Mouse (Mus musculus): ENCODE data around the gene Fyco1. TPM values are rescaled to one million over a fixed set of nuclear protein-coding genes. Genes with fewer than 3 reads are reported as not detected.

Fyco1 gene
- polyA plus RNA-seq, 1 experiment from 2014 or later, result 11.4 TPM

DNA sequence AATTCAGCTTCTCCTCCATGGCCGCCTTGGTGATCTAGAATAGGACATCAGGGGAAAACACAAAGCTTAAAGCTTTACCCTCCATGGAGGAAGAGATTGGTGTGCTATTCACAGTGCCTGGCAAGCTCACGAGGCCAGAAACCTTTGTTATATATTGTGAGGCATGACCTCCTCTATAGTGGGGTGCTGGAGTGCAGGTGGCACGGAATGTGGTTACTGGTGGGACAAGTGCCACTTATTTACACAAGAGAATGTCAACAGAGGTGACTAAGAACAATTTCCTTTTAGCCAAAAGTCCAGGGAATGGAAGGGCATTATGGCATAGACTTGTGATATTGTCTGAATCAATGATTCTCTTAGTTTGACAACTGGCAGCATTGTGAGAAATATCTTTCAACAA is 25.1 kb downstream of the Fyco1 start:
- WGBS, result 85% methylated on average over 3 of the region's 3 CpGs
- Histone ChIP-seq H3K4me2 (ENCODE audit: low read depth, low read length) (no peak overlapping the region), H3K4me1 (ENCODE audit: control insufficient read depth, insufficient read depth, low read length) (no peaks in the 10 kb centered on the region), H3K27me3 (replicated peaks; ENCODE audit: control insufficient read depth, insufficient read depth, low read length) (no peaks in the 10 kb centered on the region), H3K36me3 (ENCODE audit: control insufficient read depth, insufficient read depth, low read length) (peaks cover 14% of the 10 kb centered on the region), H3K4me3 (ENCODE audit: low read length) (no peak overlapping the region), H3K9ac (ENCODE audit: low read depth, low read length) (no peak overlapping the region), H3K27ac (ENCODE audit: low read length) (no peak overlapping the region), H3K9me3 (ENCODE audit: control insufficient read depth, low read length) (no peaks in the 10 kb centered on the region)
- ATAC-seq, result no peak

DNA sequence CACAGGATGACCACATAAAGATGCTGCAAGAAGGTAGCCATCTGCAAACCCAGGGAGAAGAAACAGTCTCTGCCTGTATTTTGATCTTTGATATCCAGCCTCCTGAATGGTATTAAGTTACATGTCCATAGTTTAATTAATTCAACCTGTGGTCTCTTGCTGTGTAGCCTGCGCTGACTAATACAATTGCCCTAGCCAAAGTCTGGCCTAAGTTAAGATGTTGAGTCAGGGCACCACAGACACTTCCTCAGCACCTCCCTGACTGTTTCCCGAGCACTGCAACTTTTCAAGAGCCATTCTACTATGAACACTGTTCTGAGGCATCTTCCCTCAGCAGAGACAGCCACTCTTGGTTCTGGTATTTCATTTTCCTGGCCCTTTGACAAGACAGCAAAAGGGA is 33.1 kb downstream of the Fyco1 start:
- H3K36me3 ChIP-seq (ENCODE audit: control insufficient read depth, insufficient read depth, low read length), result peaks cover 14% of the 10 kb centered on the region; the same call in 1 of the 2 replicates
- H3K27me3 ChIP-seq (replicated peaks; ENCODE audit: control insufficient read depth, insufficient read depth, low read length), result no peaks in the 10 kb centered on the region
- H3K9me3 ChIP-seq (ENCODE audit: control insufficient read depth, low read length), result no peaks in the 10 kb centered on the region
- no peaks in the 10 kb centered on the region for H3K4me1 ChIP-seq (ENCODE audit: control insufficient read depth, insufficient read depth, low read length)
- ATAC-seq, result no peak
- WGBS, result 82% methylated on average over 2 of the region's 2 CpGs
- no peak overlapping the region for H3K9ac ChIP-seq (ENCODE audit: low read depth, low read length)
- H3K4me3 ChIP-seq (ENCODE audit: low read length), result no peak overlapping the region
- H3K4me2 ChIP-seq (ENCODE audit: low read depth, low read length), result no peak overlapping the region
- H3K27ac ChIP-seq (ENCODE audit: low read length), result no peak overlapping the region

DNA sequence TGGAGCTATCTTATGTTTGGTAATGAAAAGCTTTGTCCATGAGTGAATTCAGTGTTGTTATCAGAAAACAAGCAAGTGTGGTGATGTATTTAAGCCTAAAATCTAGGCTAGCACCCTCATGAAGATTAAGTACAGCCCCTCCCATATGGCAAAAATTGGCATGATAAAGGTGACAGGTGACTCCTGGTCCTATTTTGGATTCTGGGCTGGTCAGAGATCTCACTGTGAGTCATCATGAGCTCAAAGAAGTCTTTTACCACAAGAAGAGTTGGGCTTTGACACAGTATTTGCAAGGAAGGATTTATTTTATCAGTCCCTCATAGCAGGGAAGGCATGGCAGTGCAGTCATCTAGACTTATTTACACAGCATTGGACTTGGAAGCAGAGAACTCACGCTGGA is 35.7 kb downstream of the Fyco1 start:
- no peak overlapping the region for H3K4me3 ChIP-seq (ENCODE audit: low read length)
- no peak overlapping the region for H3K27ac ChIP-seq (ENCODE audit: low read length)
- no peaks in the 10 kb centered on the region for H3K4me1 ChIP-seq (ENCODE audit: control insufficient read depth, insufficient read depth, low read length)
- no peak for ATAC-seq
- H3K4me2 ChIP-seq (ENCODE audit: low read depth, low read length), result no peak overlapping the region
- 85% methylated on average over 1 of the region's 1 CpGs for WGBS
- H3K36me3 ChIP-seq (ENCODE audit: control insufficient read depth, insufficient read depth, low read length), result 0 out of 2 replicates have a peak, but pooled peaks cover 7% of the 10 kb centered on the region
- H3K27me3 ChIP-seq (replicated peaks; ENCODE audit: control insufficient read depth, insufficient read depth, low read length), result no peaks in the 10 kb centered on the region
- no peaks in the 10 kb centered on the region for H3K9me3 ChIP-seq (ENCODE audit: control insufficient read depth, low read length)
- no peak overlapping the region for H3K9ac ChIP-seq (ENCODE audit: low read depth, low read length)

DNA sequence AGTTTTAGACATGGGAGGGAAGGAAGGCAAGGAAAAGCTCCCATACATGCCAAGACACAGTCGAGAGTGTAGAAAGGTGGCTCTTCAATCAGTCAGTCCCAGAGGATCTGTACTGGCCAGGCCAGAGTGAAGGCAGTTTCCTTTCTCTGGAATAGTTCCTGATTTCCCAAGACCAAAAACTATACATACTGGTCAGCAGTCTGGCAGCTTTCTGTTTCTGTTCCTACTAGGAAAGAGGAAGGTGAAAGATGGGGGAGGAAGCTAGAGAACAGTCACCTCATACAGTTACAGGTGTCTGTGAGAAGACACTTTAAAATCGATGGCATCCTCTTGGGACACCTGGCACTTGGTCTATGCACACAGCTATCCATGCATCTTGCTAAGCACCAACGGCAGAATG is 36.3 kb downstream of the Fyco1 start:
- no peaks in the 10 kb centered on the region for H3K27me3 ChIP-seq (replicated peaks; ENCODE audit: control insufficient read depth, insufficient read depth, low read length)
- 87% methylated on average over 3 of the region's 3 CpGs for WGBS

DNA sequence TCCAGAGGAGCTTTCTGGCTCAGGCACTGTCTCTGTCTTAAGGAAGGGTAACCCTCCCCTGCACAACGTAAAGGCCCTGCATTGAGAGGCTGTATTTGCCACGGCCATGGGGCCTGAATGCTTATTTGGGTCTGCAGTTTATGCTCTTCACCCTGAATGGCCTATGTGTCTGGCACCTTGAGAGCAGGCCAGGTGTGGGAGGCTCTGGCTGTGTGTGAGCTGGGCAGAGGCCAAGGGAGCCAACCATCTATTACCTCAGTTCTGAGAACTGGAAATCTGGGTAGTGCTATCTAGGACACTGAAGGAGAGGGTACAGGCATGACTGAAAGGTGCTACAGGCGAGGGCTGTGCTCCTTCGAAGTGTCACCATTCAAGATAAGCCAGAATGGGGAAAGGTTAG is 36.9 kb downstream of the Fyco1 start:
- WGBS, result 85% methylated on average over 4 of the region's 4 CpGs
- Histone ChIP-seq H3K4me1 (ENCODE audit: control insufficient read depth, insufficient read depth, low read length) (no peaks in the 10 kb centered on the region), H3K27me3 (replicated peaks; ENCODE audit: control insufficient read depth, insufficient read depth, low read length) (no peaks in the 10 kb centered on the region), H3K4me2 (ENCODE audit: low read depth, low read length) (no peak overlapping the region), H3K36me3 (ENCODE audit: control insufficient read depth, insufficient read depth, low read length) (0 out of 2 replicates have a peak, but pooled peaks cover 4% of the 10 kb centered on the region), H3K9me3 (ENCODE audit: control insufficient read depth, low read length) (no peaks in the 10 kb centered on the region), H3K9ac (ENCODE audit: low read depth, low read length) (no peak overlapping the region), H3K27ac (ENCODE audit: low read length) (no peak overlapping the region), H3K4me3 (ENCODE audit: low read length) (no peak overlapping the region)
- no peak for ATAC-seq

More for the DNA sequence above, 36.3 kb downstream of the Fyco1 start:
- Histone ChIP-seq H3K9ac (ENCODE audit: low read depth, low read length) (no peak overlapping the region), H3K27ac (ENCODE audit: low read length) (no peak overlapping the region), H3K4me3 (ENCODE audit: low read length) (no peak overlapping the region), H3K4me2 (ENCODE audit: low read depth, low read length) (no peak overlapping the region), H3K9me3 (ENCODE audit: control insufficient read depth, low read length) (no peaks in the 10 kb centered on the region), H3K4me1 (ENCODE audit: control insufficient read depth, insufficient read depth, low read length) (no peaks in the 10 kb centered on the region), H3K36me3 (ENCODE audit: control insufficient read depth, insufficient read depth, low read length) (0 out of 2 replicates have a peak, but pooled peaks cover 5% of the 10 kb centered on the region)
- no peak for ATAC-seq

DNA sequence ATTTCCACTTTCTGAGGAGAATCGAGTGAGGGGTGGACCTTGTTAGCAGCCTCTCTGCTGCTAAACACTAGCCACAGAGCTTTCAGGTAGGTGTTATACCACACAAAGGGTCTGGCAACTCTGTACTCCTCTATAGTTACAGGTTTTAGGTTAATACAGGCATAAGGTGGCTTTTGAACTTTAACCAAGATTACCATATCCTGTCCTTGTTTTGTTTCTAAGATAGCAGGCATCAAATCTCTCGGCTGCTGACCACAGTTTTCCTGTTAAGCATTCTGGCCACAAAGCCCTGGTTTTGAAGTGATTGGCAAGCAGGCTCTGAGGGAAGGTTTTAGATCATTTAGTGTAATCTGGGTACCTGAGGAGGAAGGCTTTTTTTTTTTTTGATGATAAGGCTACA is 37.4 kb downstream of the Fyco1 start:
- Histone ChIP-seq H3K9me3 (ENCODE audit: control insufficient read depth, low read length) (no peaks in the 10 kb centered on the region), H3K9ac (ENCODE audit: low read depth, low read length) (no peak overlapping the region), H3K4me1 (ENCODE audit: control insufficient read depth, insufficient read depth, low read length) (no peaks in the 10 kb centered on the region), H3K36me3 (ENCODE audit: control insufficient read depth, insufficient read depth, low read length) (0 out of 2 replicates have a peak, but pooled peaks cover 4% of the 10 kb centered on the region), H3K27ac (ENCODE audit: low read length) (no peak overlapping the region), H3K27me3 (replicated peaks; ENCODE audit: control insufficient read depth, insufficient read depth, low read length) (no peaks in the 10 kb centered on the region), H3K4me2 (ENCODE audit: low read depth, low read length) (no peak overlapping the region), H3K4me3 (ENCODE audit: low read length) (no peak overlapping the region)
- ATAC-seq, result no peak
- whole genome bisulfite sequencing, result 81% methylated on average over 2 of the region's 2 CpGs

DNA sequence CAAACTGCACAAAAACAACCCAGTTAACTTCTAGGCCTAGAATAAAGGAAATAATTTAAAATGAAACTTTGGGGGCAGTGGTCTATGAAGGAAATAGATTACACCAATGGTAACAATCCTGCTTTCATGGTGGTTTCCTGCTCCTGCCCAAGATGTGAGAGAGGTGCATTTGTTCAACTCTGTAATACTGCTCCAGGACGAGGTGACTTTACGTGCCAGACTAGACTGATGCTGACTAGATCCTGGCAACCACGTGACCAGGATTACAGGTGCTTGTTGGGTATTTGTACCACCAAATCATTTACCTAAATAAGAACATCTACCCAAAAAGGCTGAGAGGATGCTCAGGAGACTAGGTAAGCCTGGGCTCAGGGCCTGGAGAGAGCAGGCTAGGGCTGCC is 39.9 kb downstream of the Fyco1 start:
- Histone ChIP-seq H3K27ac (ENCODE audit: low read length) (no peak overlapping the region), H3K4me1 (ENCODE audit: control insufficient read depth, insufficient read depth, low read length) (no peaks in the 10 kb centered on the region), H3K4me2 (ENCODE audit: low read depth, low read length) (no peak overlapping the region), H3K4me3 (ENCODE audit: low read length) (no peak overlapping the region), H3K27me3 (replicated peaks; ENCODE audit: control insufficient read depth, insufficient read depth, low read length) (no peaks in the 10 kb centered on the region), H3K9ac (ENCODE audit: low read depth, low read length) (no peak overlapping the region), H3K36me3 (ENCODE audit: control insufficient read depth, insufficient read depth, low read length) (no peaks in the 10 kb centered on the region), H3K9me3 (ENCODE audit: control insufficient read depth, low read length) (no peaks in the 10 kb centered on the region)
- no peak for ATAC-seq
- 94% methylated on average over 3 of the region's 3 CpGs for WGBS

DNA sequence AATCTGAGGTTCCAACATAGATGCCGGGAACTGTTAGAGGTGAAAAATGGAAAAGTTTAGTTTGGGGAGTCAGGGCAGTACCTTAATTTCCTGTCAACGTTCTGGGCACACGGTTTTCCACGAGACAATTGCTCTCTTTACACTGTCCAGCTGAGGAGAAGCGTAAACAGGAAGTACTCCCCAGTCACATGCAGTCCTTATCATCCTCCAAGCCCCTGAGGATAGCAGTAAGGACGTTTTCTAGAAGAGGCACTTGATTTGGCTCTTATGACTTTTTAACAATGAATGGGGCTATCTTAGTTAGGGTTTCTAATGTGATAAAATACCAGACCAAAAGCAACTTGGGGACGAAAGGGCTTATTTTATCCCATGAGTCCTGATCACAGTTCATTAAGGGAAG is 43.1 kb downstream of the Fyco1 start:
- H3K36me3 ChIP-seq (ENCODE audit: control insufficient read depth, insufficient read depth, low read length), result no peaks in the 10 kb centered on the region
- H3K4me3 ChIP-seq (ENCODE audit: low read length), result no peak overlapping the region
- 49% methylated on average over 7 of the region's 7 CpGs for whole genome bisulfite sequencing
- H3K9ac ChIP-seq (ENCODE audit: low read depth, low read length), result no peak overlapping the region
- no peaks in the 10 kb centered on the region for H3K9me3 ChIP-seq (ENCODE audit: control insufficient read depth, low read length)
- no peak overlapping the region for H3K4me2 ChIP-seq (ENCODE audit: low read depth, low read length)
- no peak for ATAC-seq
- no peak overlapping the region for H3K27ac ChIP-seq (ENCODE audit: low read length)
- no peaks in the 10 kb centered on the region for H3K4me1 ChIP-seq (ENCODE audit: control insufficient read depth, insufficient read depth, low read length)
- H3K27me3 ChIP-seq (replicated peaks; ENCODE audit: control insufficient read depth, insufficient read depth, low read length), result no peaks in the 10 kb centered on the region

DNA sequence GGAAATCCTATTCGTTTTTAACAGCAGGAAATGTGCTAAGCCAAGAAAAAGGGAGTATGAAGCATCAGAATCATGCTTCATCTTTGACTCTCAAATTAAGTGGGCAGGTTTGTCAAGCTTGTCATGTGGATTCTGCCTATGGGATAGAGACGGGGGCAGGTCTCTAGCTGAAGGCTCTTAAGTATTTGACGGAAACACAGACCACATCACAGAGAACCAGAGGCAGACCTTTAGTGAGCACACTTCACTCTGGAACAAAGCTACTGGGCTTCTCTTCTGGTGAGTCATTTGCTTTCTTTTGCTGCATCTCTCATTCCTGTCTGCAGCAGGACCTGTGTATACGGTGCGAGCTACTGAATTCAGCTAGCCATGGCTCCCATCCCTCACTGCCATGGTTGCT is 45.4 kb downstream of the Fyco1 start, which contains the start of gene Cxcr6:
Gene Cxcr6 (plus strand): TSS at position 209 of the 400 bp plus-strand sequence.
- 92% methylated on average over 5 of the region's 5 CpGs for WGBS

DNA sequence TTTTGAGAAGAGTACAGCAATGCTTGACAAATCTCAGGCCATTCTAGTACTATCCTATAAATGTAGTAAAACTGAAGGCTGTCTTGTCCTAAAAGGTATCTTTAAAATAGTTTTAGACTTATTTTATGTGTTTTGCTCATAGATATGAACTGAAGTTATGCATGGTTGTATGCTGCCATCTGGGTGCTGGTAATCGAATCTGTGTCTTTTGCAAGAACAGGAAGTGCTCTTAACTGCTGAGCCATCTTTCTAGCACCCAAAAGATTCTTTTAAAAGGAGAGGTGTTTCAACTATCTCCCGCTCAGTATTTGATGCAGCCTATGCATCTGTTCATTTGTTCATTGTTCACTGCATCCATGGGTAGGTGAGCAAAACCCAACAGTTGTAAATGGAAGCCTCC is 46.5 kb downstream of the Fyco1 start:
- Histone ChIP-seq H3K9ac (ENCODE audit: low read depth, low read length) (no peak overlapping the region), H3K9me3 (ENCODE audit: control insufficient read depth, low read length) (no peaks in the 10 kb centered on the region)
- WGBS, result 92% methylated on average over 2 of the region's 2 CpGs

More for the DNA sequence above, 45.4 kb downstream of the Fyco1 start, which contains the start of gene Cxcr6:
- no peaks in the 10 kb centered on the region for H3K36me3 ChIP-seq (ENCODE audit: control insufficient read depth, insufficient read depth, low read length)
- H3K27me3 ChIP-seq (replicated peaks; ENCODE audit: control insufficient read depth, insufficient read depth, low read length), result no peaks in the 10 kb centered on the region
- no peak within 1 kb of the TSS for H3K4me3 ChIP-seq (ENCODE audit: low read length)
- H3K9me3 ChIP-seq (ENCODE audit: control insufficient read depth, low read length), result no peaks in the 10 kb centered on the region
- H3K9ac ChIP-seq (ENCODE audit: low read depth, low read length), result no peak within 1 kb of the TSS
- H3K4me1 ChIP-seq (ENCODE audit: control insufficient read depth, insufficient read depth, low read length), result no peaks in the 10 kb centered on the region
- ATAC-seq, result no peak
- no peak within 1 kb of the TSS for H3K4me2 ChIP-seq (ENCODE audit: low read depth, low read length)
- H3K27ac ChIP-seq (ENCODE audit: low read length), result no peak within 1 kb of the TSS

More for the DNA sequence above, 46.5 kb downstream of the Fyco1 start:
- Histone ChIP-seq H3K4me3 (ENCODE audit: low read length) (no peak overlapping the region), H3K36me3 (ENCODE audit: control insufficient read depth, insufficient read depth, low read length) (peaks cover 3% of the 10 kb centered on the region; the same call in 1 of the 2 replicates), H3K27ac (ENCODE audit: low read length) (no peak overlapping the region), H3K4me2 (ENCODE audit: low read depth, low read length) (no peak overlapping the region), H3K27me3 (replicated peaks; ENCODE audit: control insufficient read depth, insufficient read depth, low read length) (no peaks in the 10 kb centered on the region), H3K4me1 (ENCODE audit: control insufficient read depth, insufficient read depth, low read length) (no peaks in the 10 kb centered on the region)
- no peak for ATAC-seq

All from intestine, embryonic 16.5 days (tissue).